Mouse (Mus musculus): ENCODE data around the gene Gjb1. TPM values are rescaled to one million over a fixed set of nuclear protein-coding genes. Genes with fewer than 3 reads are reported as not detected.
A peak's percentile ranks its signal among the peaks of the same experiment; 100 is the strongest.
"Not testable (repeated sequence)": the region's sequence is repeated elsewhere in the genome, so short reads cannot be mapped to it uniquely, and the experiment has no call there.

The Gjb1 gene
- polyA plus RNA-seq (2016; fragmentation: Nextera tagmentation; extraction: Ambion mirVana): not detected in 2 replicates

- H3K9me3 ChIP-seq (replicated peaks): no peaks in the 10 kb centered on the region
Observed at GRCm38 (mm10) chrX:101376190-101376968, at the start of gene Gjb1. TSS of gene Gjb1 (plus strand) at chrX:101376378.

DNA sequence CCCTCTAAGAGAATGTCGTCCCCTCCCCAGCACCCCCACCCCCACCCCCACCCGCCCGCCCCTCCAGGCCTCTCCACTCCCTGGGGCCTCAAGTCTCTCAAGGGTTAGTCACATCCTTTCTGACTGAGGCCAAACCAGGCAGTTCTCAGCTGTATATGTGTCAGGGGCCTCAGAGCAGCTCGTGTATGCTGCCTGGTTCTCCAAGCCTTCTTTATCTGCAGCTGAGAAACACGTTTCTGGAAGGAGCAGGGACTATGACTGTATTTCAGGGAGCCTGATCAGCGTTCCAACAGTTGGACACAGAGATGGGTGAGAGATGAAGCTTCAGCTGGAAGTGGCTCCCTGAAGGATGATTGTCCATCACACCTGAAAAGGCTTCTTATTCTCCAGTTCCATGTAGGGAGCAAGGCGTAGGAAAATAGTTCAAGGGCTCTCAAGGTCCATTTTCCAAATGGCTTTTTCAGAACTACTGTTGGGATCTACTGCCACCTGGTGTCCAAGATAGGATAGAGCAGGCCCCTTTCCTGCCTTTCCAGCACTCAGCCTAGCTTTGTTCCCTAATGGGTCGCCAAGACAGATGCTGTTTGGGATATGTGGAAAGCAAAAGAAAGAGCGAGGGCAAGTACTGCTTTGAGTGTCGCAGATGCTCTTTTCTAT lies 46.7 kb upstream of the Gjb1 start:
- Histone ChIP-seq H3K4me3 (no peak overlapping the region), H3K27ac (replicated peaks) (peak overlapping the region; percentile 76), H3K36me3 (no peaks in the 10 kb centered on the region), H3K27me3 (ENCODE audit: low read depth, poor library complexity, severe bottlenecking) (peaks cover 30% of the 10 kb centered on the region), H3K9me3 (replicated peaks) (no peaks in the 10 kb centered on the region), H3K4me1 (peaks cover 14% of the 10 kb centered on the region)
- WGBS: 33% methylated on average over 10 of the region's 10 CpGs
- DNase-seq (ENCODE audit: low spot score): peak; percentile 61

More at GRCm38 (mm10) chrX:101376190-101376968, at the start of gene Gjb1:
- no peaks in the 10 kb centered on the region for H3K4me1 ChIP-seq
- H3K36me3 ChIP-seq: no peaks in the 10 kb centered on the region
- peaks cover 93% of the 10 kb centered on the region for H3K27me3 ChIP-seq (ENCODE audit: low read depth, poor library complexity, severe bottlenecking)
- DNase-seq (ENCODE audit: low spot score): no peak
- 82% methylated on average over 7 of the region's 7 CpGs for WGBS
- no peak within 1 kb of the TSS for H3K27ac ChIP-seq (replicated peaks)
- H3K4me3 ChIP-seq: no peak within 1 kb of the TSS

- Histone ChIP-seq H3K4me1 (peaks cover 14% of the 10 kb centered on the region), H3K36me3 (no peaks in the 10 kb centered on the region), H3K9me3 (replicated peaks) (no peaks in the 10 kb centered on the region), H3K27me3 (ENCODE audit: low read depth, poor library complexity, severe bottlenecking) (peaks cover 11% of the 10 kb centered on the region), H3K4me3 (peak overlapping the region; percentile 51), H3K27ac (replicated peaks) (peak overlapping the region; percentile 90)
- WGBS: 48% methylated on average over 9 of the region's 9 CpGs
- DNase-seq (ENCODE audit: low spot score): no peak
Observed at GRCm38 (mm10) chrX:101332031-101332374, 44.2 kb upstream of the Gjb1 start.

DNA sequence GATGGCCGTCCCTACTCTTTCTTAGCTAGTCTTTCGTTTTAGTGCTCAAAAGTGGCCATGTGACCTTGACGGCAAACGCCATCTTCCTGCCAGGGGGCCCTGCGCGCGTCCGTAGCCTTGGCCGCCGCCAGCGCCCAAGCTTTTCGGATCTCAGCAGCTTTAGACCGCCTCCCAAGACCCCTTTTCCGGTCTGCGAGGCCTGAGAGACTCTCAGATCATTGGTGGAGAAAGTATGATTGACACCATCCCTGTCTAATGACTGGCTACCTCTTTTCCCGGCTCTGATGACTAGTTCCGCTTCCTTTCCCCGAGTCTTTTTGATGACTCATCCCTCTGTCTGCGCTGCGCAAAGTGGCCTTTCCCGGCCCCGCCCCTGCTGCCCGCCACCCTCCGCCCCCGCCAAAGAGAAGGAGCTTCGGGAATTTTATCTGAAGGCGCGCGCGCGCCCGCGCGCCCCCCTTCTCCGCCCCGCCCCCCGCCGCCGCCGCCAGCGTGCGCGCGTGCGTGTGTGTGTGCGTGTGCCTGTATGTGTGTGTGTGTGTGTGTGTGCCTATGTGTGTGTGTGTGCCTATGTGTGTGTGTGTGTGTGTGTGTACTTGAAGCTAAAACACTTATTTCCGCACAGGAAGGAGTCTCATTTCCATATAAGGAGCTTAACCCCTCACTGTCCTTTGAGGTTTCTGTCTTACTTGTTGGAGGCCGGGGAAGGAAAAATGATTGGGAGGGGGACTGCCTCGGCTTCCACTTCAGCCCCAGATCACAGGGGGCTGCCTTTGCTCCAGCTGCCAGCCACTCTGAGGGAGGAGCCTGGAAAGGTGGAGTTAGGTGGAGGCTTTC lies 43.6 kb upstream of the Gjb1 start:
- peak overlapping the region; percentile 90 for H3K27ac ChIP-seq (replicated peaks)
- peaks cover 14% of the 10 kb centered on the region for H3K4me1 ChIP-seq
- peak overlapping the region; percentile 51 for H3K4me3 ChIP-seq
- H3K9me3 ChIP-seq (replicated peaks): no peaks in the 10 kb centered on the region
- peaks cover 10% of the 10 kb centered on the region for H3K27me3 ChIP-seq (ENCODE audit: low read depth, poor library complexity, severe bottlenecking)
- no peaks in the 10 kb centered on the region for H3K36me3 ChIP-seq
- DNase-seq (ENCODE audit: low spot score): peak; percentile 89
- WGBS: 18% methylated on average over 38 of the region's 49 CpGs

DNA sequence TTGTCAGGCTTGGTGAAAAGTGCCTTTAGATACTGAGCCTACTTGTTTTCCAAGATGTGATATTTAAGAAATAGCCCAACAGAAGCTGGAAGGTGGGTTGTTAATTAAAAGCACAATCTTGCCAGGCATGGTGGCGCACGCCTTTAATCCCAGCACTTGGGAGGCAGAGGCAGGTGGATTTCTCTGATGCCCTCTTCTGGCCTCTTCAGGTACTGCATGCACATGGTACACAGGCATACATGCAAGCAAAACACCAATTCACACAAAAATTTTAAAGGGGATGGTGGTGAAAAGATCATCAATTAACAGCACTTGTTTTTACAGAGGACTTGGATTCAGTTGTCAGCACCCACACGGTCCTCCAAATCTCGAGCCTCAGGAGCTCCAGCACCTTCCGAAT lies 41.6 kb upstream of the Gjb1 start:
- WGBS: 91% methylated on average over 5 of the region's 5 CpGs
- Histone ChIP-seq H3K27ac (replicated peaks) (no peak overlapping the region), H3K4me3 (no peak overlapping the region), H3K9me3 (replicated peaks) (no peaks in the 10 kb centered on the region), H3K27me3 (ENCODE audit: low read depth, poor library complexity, severe bottlenecking) (peaks cover 14% of the 10 kb centered on the region), H3K36me3 (no peaks in the 10 kb centered on the region), H3K4me1 (peaks cover 8% of the 10 kb centered on the region)
- DNase-seq (ENCODE audit: low spot score): no peak

- no peaks in the 10 kb centered on the region for H3K9me3 ChIP-seq (replicated peaks)
- no peaks in the 10 kb centered on the region for H3K36me3 ChIP-seq
- no peaks in the 10 kb centered on the region for H3K4me1 ChIP-seq
- 54% methylated on average over 4 of the region's 4 CpGs for WGBS
- H3K4me3 ChIP-seq: no peak overlapping the region
- DNase-seq (ENCODE audit: low spot score): no peak
- peaks cover 21% of the 10 kb centered on the region for H3K27me3 ChIP-seq (ENCODE audit: low read depth, poor library complexity, severe bottlenecking)
- H3K27ac ChIP-seq (replicated peaks): no peak overlapping the region
Observed at GRCm38 (mm10) chrX:101338666-101339065, 37.5 kb upstream of the Gjb1 start.

GRCm38 (mm10) chrX:101342837-101343236 lies 33.3 kb upstream of the Gjb1 start:
- not testable (repeated sequence) for H3K4me1 ChIP-seq; H3K27ac ChIP-seq (replicated peaks); DNase-seq (ENCODE audit: low spot score); H3K9me3 ChIP-seq (replicated peaks); H3K4me3 ChIP-seq; H3K36me3 ChIP-seq
- 66% methylated on average over 2 of the region's 2 CpGs for WGBS
- peaks cover 38% of the 10 kb centered on the region for H3K27me3 ChIP-seq (ENCODE audit: low read depth, poor library complexity, severe bottlenecking)

- 92% methylated on average over 2 of the region's 2 CpGs for WGBS
- Histone ChIP-seq H3K27me3 (ENCODE audit: low read depth, poor library complexity, severe bottlenecking) (peaks cover 32% of the 10 kb centered on the region), H3K4me1 (no peaks in the 10 kb centered on the region), H3K36me3 (no peaks in the 10 kb centered on the region), H3K9me3 (replicated peaks) (no peaks in the 10 kb centered on the region), H3K4me3 (no peak overlapping the region), H3K27ac (replicated peaks) (no peak overlapping the region)
- DNase-seq (ENCODE audit: low spot score): no peak
Observed at GRCm38 (mm10) chrX:101345456-101345855, 30.7 kb upstream of the Gjb1 start.

DNA sequence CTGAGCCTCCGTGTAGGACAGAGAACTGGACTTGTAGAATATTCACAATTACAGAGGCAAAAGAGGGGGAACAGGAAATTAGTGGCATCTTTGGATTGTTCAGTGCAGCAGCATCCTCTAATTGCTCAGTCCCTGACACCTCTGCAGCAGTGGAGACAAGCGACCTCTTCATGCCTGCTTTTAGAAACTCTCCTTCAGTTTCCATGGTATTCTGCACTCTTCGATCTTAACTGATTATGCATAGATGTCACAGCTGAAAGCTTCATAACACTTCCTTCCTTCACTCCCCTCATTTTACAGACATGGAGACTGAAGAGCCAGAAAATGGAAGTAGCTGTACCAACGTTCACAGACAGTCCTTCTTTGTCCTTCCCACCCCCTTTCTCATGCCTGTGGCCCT lies 29.7 kb upstream of the Gjb1 start:
- Histone ChIP-seq H3K27me3 (ENCODE audit: low read depth, poor library complexity, severe bottlenecking) (peaks cover 28% of the 10 kb centered on the region), H3K36me3 (no peaks in the 10 kb centered on the region), H3K27ac (replicated peaks) (no peak overlapping the region), H3K4me3 (no peak overlapping the region), H3K4me1 (no peaks in the 10 kb centered on the region), H3K9me3 (replicated peaks) (no peaks in the 10 kb centered on the region)
- no peak for DNase-seq (ENCODE audit: low spot score)
- WGBS: 80% methylated on average over 4 of the region's 4 CpGs

DNA sequence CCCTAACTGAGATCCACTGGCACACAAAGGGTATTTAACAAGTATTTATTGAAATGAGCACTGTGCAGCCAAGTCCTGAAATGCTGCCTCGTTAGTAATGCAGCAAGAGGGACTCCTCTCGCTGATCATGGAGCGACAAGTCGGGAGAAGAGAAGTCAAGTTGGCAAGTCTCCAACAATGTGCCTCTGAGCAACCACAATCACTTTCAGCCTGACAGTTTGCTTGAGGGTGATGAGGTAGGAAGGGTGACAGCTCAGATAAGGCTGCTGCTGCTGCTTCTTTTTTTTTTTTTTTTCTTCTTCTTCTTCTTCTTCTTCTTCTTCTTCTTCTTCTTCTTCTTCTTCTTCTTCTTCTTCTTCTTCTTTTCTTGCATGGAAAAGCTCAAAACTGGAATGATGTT lies 25.0 kb upstream of the Gjb1 start:
- Histone ChIP-seq H3K36me3 (no peaks in the 10 kb centered on the region), H3K9me3 (replicated peaks) (no peaks in the 10 kb centered on the region), H3K4me3 (no peak overlapping the region), H3K4me1 (no peaks in the 10 kb centered on the region), H3K27me3 (ENCODE audit: low read depth, poor library complexity, severe bottlenecking) (peaks cover 19% of the 10 kb centered on the region), H3K27ac (replicated peaks) (no peak overlapping the region)
- DNase-seq (ENCODE audit: low spot score): no peak
- whole genome bisulfite sequencing: 81% methylated on average over 4 of the region's 4 CpGs

- H3K36me3 ChIP-seq; H3K4me3 ChIP-seq; H3K9me3 ChIP-seq (replicated peaks); DNase-seq (ENCODE audit: low spot score); H3K4me1 ChIP-seq; H3K27me3 ChIP-seq (ENCODE audit: low read depth, poor library complexity, severe bottlenecking); H3K27ac ChIP-seq (replicated peaks): not testable (repeated sequence)
- WGBS: 57% methylated on average over 4 of the region's 4 CpGs
Observed at GRCm38 (mm10) chrX:101358902-101359301, 17.3 kb upstream of the Gjb1 start.

- WGBS: 78% methylated on average over 7 of the region's 7 CpGs
- peaks cover 39% of the 10 kb centered on the region for H3K27me3 ChIP-seq (ENCODE audit: low read depth, poor library complexity, severe bottlenecking)
Observed at GRCm38 (mm10) chrX:101369001-101369400, 7.2 kb upstream of the Gjb1 start.

More at GRCm38 (mm10) chrX:101369001-101369400, 7.2 kb upstream of the Gjb1 start:
- no peak for DNase-seq (ENCODE audit: low spot score)
- Histone ChIP-seq H3K9me3 (replicated peaks) (no peaks in the 10 kb centered on the region), H3K4me3 (no peak overlapping the region), H3K4me1 (no peaks in the 10 kb centered on the region), H3K36me3 (no peaks in the 10 kb centered on the region), H3K27ac (replicated peaks) (no peak overlapping the region)
